Mouse (Mus musculus): ENCODE data around the gene Olfr1097. TPM values are rescaled to one million over a fixed set of nuclear protein-coding genes. Genes with fewer than 3 reads are reported as not detected.

Olfr1097 gene
- not detected in 4 replicates for total RNA-seq (2023; ENCODE audit: inconsistent age)

GRCm38 (mm10) chr2:86892116-86892515, at the start of gene Olfr1097:
Gene Olfr1097, minus strand, starts transcription at chr2:86892216.

GRCm38 (mm10) chr2:86924445-86924844, 32.4 kb upstream of the Olfr1097 start, which contains the start of gene Olfr1098:
Gene Olfr1098, minus strand, starts transcription at chr2:86924545.

GRCm38 (mm10) chr2:86874702-86875101, 17.3 kb downstream of the Olfr1097 start, which contains the start of gene Gm13723:
Gene Gm13723, minus strand, starts transcription at chr2:86874802.

GRCm38 (mm10) chr2:86851596-86851995, 40.4 kb downstream of the Olfr1097 start, which contains the start of gene Olfr1095:
Gene Olfr1095, minus strand, starts transcription at chr2:86851696.

Other genes starting within 250 kb of the Olfr1097 start
- not detected in 4 replicates for gene Olfr1085, start 230.2 kb downstream of the Olfr1097 start, total RNA-seq (2023; ENCODE audit: inconsistent age)
- not detected in 4 replicates for gene Olfr1086, start 212.1 kb downstream of the Olfr1097 start, total RNA-seq (2023; ENCODE audit: inconsistent age)
- not detected in 4 replicates for gene Olfr1087, start 193.8 kb downstream of the Olfr1097 start, total RNA-seq (2023; ENCODE audit: inconsistent age)
- gene Olfr1089, start 158.5 kb downstream of the Olfr1097 start, total RNA-seq (2023; ENCODE audit: inconsistent age) = not detected in 4 replicates
- not detected in 4 replicates for gene Olfr1090, start 133.2 kb downstream of the Olfr1097 start, total RNA-seq (2023; ENCODE audit: inconsistent age)
- gene Olfr1093, start 109.7 kb downstream of the Olfr1097 start, total RNA-seq (2023; ENCODE audit: inconsistent age) = not detected in 4 replicates
- not detected in 4 replicates for gene Olfr141, start 82.2 kb downstream of the Olfr1097 start, total RNA-seq (2023; ENCODE audit: inconsistent age)
- not detected in 4 replicates for gene Olfr1094, start 67.6 kb downstream of the Olfr1097 start, total RNA-seq (2023; ENCODE audit: inconsistent age)
- gene Olfr1095, start 40.5 kb downstream of the Olfr1097 start, total RNA-seq (2023; ENCODE audit: inconsistent age) = not detected in 4 replicates
- not detected in 4 replicates for gene Gm13723, start 17.4 kb downstream of the Olfr1097 start, total RNA-seq (2023; ENCODE audit: inconsistent age)
- gene Olfr1098, start 32.3 kb upstream of the Olfr1097 start, total RNA-seq (2023; ENCODE audit: inconsistent age) = not detected in 4 replicates
- gene Olfr1099, start 68.5 kb upstream of the Olfr1097 start, total RNA-seq (2023; ENCODE audit: inconsistent age) = not detected in 4 replicates
- gene Olfr1100, start 87.7 kb upstream of the Olfr1097 start, total RNA-seq (2023; ENCODE audit: inconsistent age) = not detected in 4 replicates
- gene Olfr1101, start 99.0 kb upstream of the Olfr1097 start, total RNA-seq (2023; ENCODE audit: inconsistent age) = not detected in 4 replicates
- gene Olfr1102, start 106.2 kb upstream of the Olfr1097 start, total RNA-seq (2023; ENCODE audit: inconsistent age) = not detected in 4 replicates
- gene Olfr1104, start 134.9 kb upstream of the Olfr1097 start, total RNA-seq (2023; ENCODE audit: inconsistent age) = not detected in 4 replicates
- not detected in 4 replicates for gene Olfr1105, start 144.3 kb upstream of the Olfr1097 start, total RNA-seq (2023; ENCODE audit: inconsistent age)
- gene Olfr1106, start 160.1 kb upstream of the Olfr1097 start, total RNA-seq (2023; ENCODE audit: inconsistent age) = not detected in 4 replicates
- gene Olfr1107, start 183.6 kb upstream of the Olfr1097 start, total RNA-seq (2023; ENCODE audit: inconsistent age) = not detected in 4 replicates
- gene Olfr1109, start 203.8 kb upstream of the Olfr1097 start, total RNA-seq (2023; ENCODE audit: inconsistent age) = not detected in 4 replicates
- not detected in 4 replicates for gene Olfr259, start 222.4 kb upstream of the Olfr1097 start, total RNA-seq (2023; ENCODE audit: inconsistent age)
- gene Olfr1110, start 248.1 kb upstream of the Olfr1097 start, total RNA-seq (2023; ENCODE audit: inconsistent age) = not detected in 4 replicates

All from B cell, adult (primary cell).